Mouse (Mus musculus) hindbrain, embryonic 13.5 days (tissue): ENCODE measurements at regions not wholly inside any gene's neighbourhood (a gene's known extent, or its start where the extent isn't known, plus 50 kb on each side); places are given as distances from the start of the nearest gene placed in this dataset.

ENCODE experiments used
- ATAC-seq: fragments of 200-750 bp; cut with Nextera tagmentation; 2 replicates; pipeline ENCODE4 v1.8.0; 2017; ENCODE audit warnings: moderate TSS enrichment; ENCODE audit not compliant: low FRiP score
- H3K27ac ChIP-seq: fragments of 300-500 bp; sonication (generic); 2 replicates; pipeline ENCODE4 v1.5.1; 2015; ENCODE audit warnings: inconsistent platforms, mild to moderate bottlenecking, moderate library complexity
- H3K27me3 ChIP-seq: fragments of 300-500 bp; sonication (generic); 2 replicates; pipeline ENCODE4 v1.6.1; 2015; ENCODE audit warnings: mild to moderate bottlenecking, inconsistent platforms
- H3K36me3 ChIP-seq: fragments of 300-500 bp; sonication (generic); 2 replicates; pipeline ENCODE4 v1.6.1; 2015; ENCODE audit warnings: mild to moderate bottlenecking, inconsistent platforms
- H3K4me1 ChIP-seq: fragments of 300-500 bp; sonication (generic); replicated peaks from 2 replicates; pipeline ENCODE4 v1.6.1; 2015; ENCODE audit warnings: inconsistent platforms
- H3K4me2 ChIP-seq: fragments of 300-500 bp; sonication (generic); 2 replicates; pipeline ENCODE4 v1.6.1; 2015; ENCODE audit warnings: inconsistent platforms, mild to moderate bottlenecking, moderate library complexity
- H3K4me3 ChIP-seq: fragments of 300-500 bp; sonication (generic); 2 replicates; pipeline ENCODE4 v1.5.1; 2015; ENCODE audit warnings: mild to moderate bottlenecking, inconsistent platforms
- H3K9ac ChIP-seq: fragments of 300-500 bp; sonication (generic); 2 replicates; pipeline ENCODE4 v1.6.1; 2015; ENCODE audit warnings: mild to moderate bottlenecking, inconsistent platforms
- H3K9me3 ChIP-seq: fragments of 300-500 bp; sonication (generic); 2 replicates; pipeline ENCODE4 v1.6.1; 2016; ENCODE audit warnings: inconsistent platforms
- WGBS: fragments of 180-500 bp; shearing (Covaris S2); methylation state at CpG from one replicate; pipeline ENCODE4 v1.1.7; 2015; 5-methylcytosine and 5-hydroxymethylcytosine counted together

GRCm38 (mm10) chr4:33582986-33583720, 273.0 kb downstream of the Rngtt start:
- Histone ChIP-seq H3K9me3 (peaks cover under 1% of the 10 kb centered on the region; the same call in 1 of the 2 replicates), H3K36me3 (no peaks in the 10 kb centered on the region), H3K4me2 (no peak overlapping the region), H3K4me3 (no peak overlapping the region), H3K27ac (no peak overlapping the region), H3K27me3 (no peaks in the 10 kb centered on the region; the same call in 1 of the 2 replicates), H3K9ac (no peak overlapping the region), H3K4me1 (peaks cover 25% of the 10 kb centered on the region)
- 78% methylated on average over 15 of the region's 15 CpGs for WGBS
- ATAC-seq = no peak

- Histone ChIP-seq H3K9ac (no peak overlapping the region), H3K27me3 (no peaks in the 10 kb centered on the region; the same call in 1 of the 2 replicates), H3K27ac (no peak overlapping the region), H3K4me3 (no peak overlapping the region), H3K36me3 (no peaks in the 10 kb centered on the region), H3K9me3 (no peaks in the 10 kb centered on the region), H3K4me2 (no peak overlapping the region), H3K4me1 (peaks cover 35% of the 10 kb centered on the region)
- no peak for ATAC-seq
- 93% methylated on average over 22 of the region's 22 CpGs for WGBS
Measured at GRCm38 (mm10) chr4:33583979-33584907, 274.1 kb downstream of the Rngtt start.

DNA sequence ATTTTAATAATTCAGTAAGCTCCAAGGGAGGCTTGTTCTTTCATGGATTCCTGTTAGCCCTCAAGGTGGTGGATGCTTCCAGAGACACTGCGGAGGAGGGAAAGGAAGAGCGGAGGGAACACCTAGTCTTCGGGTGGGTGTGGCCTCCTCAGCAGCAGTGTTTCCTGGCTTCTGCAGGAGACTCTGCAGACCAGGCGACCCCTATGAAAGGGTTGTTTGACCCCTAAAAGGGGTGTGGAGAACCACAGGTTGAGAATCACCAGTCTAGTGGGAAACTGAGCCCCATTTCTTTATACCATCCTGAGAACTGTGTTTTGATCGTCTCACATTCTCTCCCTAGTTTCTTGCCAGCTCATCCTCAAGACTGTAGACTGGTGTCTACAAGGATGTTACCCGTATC, 275.7 kb downstream of the Rngtt start:
- ATAC-seq = no peak
- Histone ChIP-seq H3K4me2 (no peak overlapping the region), H3K27ac (no peak overlapping the region), H3K27me3 (no peaks in the 10 kb centered on the region), H3K9me3 (no peaks in the 10 kb centered on the region), H3K36me3 (no peaks in the 10 kb centered on the region), H3K9ac (no peak overlapping the region), H3K4me1 (peaks cover 39% of the 10 kb centered on the region), H3K4me3 (no peak overlapping the region)
- WGBS = 80% methylated on average over 6 of the region's 6 CpGs

GRCm38 (mm10) chr4:33586290-33586614, 276.1 kb downstream of the Rngtt start:
- Histone ChIP-seq H3K27me3 (no peaks in the 10 kb centered on the region), H3K27ac (peak overlapping the region; percentile 83), H3K4me3 (peak overlapping the region; percentile 29; the same call in 1 of the 2 replicates), H3K4me2 (peak overlapping the region; percentile 52), H3K9ac (peak overlapping the region; percentile 39; the same call in 1 of the 2 replicates), H3K4me1 (peaks cover 39% of the 10 kb centered on the region), H3K36me3 (no peaks in the 10 kb centered on the region), H3K9me3 (no peaks in the 10 kb centered on the region)
- ATAC-seq = peak; percentile 29; the same call in 1 of the 2 replicates
- 26% methylated on average over 4 of the region's 4 CpGs for WGBS

GRCm38 (mm10) chr4:33586615-33587451, 276.7 kb downstream of the Rngtt start:
- ATAC-seq = peak; percentile 84
- H3K36me3 ChIP-seq = no peaks in the 10 kb centered on the region
- no peaks in the 10 kb centered on the region for H3K27me3 ChIP-seq
- 2% methylated on average over 15 of the region's 15 CpGs for WGBS
- no peaks in the 10 kb centered on the region; the same call in 1 of the 2 replicates for H3K9me3 ChIP-seq
- H3K27ac ChIP-seq = peak overlapping the region; percentile 83
- H3K4me2 ChIP-seq = peak overlapping the region; percentile 52
- H3K4me1 ChIP-seq = peaks cover 39% of the 10 kb centered on the region
- H3K9ac ChIP-seq = peak overlapping the region; percentile 39; the same call in 1 of the 2 replicates
- H3K4me3 ChIP-seq = peak overlapping the region; percentile 29

DNA sequence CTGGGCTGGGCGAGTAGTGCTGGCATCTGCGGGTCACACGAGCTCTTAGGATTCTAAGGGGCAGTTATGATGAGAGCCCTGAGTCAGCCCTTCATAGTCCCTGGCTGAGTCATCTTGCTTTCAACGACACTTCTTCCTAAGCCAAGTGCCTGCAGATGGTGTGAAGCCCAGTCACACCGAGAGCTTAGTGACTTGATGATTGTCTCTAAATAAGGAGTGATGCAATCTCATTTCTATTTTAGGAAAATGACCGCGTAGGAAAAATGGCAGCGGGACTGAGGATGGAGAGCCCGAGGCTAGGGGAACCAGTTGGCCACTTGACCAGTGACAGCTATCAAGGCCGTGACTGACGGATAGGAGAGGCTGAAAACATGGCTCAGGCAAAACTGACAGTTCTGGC, 277.6 kb downstream of the Rngtt start:
- WGBS = 70% methylated on average over 11 of the region's 11 CpGs
- Histone ChIP-seq H3K4me1 (peaks cover 39% of the 10 kb centered on the region), H3K9ac (no peak overlapping the region), H3K27me3 (no peaks in the 10 kb centered on the region), H3K9me3 (peaks cover 4% of the 10 kb centered on the region), H3K27ac (no peak overlapping the region), H3K36me3 (no peaks in the 10 kb centered on the region), H3K4me2 (no peak overlapping the region), H3K4me3 (no peak overlapping the region)
- ATAC-seq = peak; percentile 36; the same call in 1 of the 2 replicates

- Histone ChIP-seq H3K36me3 (no peaks in the 10 kb centered on the region), H3K4me2 (no peak overlapping the region), H3K9me3 (peaks cover 4% of the 10 kb centered on the region), H3K9ac (no peak overlapping the region), H3K27ac (no peak overlapping the region), H3K4me3 (no peak overlapping the region), H3K4me1 (peaks cover 39% of the 10 kb centered on the region), H3K27me3 (no peaks in the 10 kb centered on the region)
- 75% methylated on average over 5 of the region's 5 CpGs for WGBS
- no peak for ATAC-seq
Measured at GRCm38 (mm10) chr4:33588127-33588526, 278.0 kb downstream of the Rngtt start.

- H3K9ac ChIP-seq = no peak overlapping the region
- ATAC-seq = 0 out of 2 replicates have a peak, but pooled peaks have one; percentile 24
- no peak overlapping the region for H3K27ac ChIP-seq
- H3K27me3 ChIP-seq = no peaks in the 10 kb centered on the region
- H3K4me2 ChIP-seq = peak overlapping the region; percentile 18; the same call in 1 of the 2 replicates
- no peak overlapping the region for H3K4me3 ChIP-seq
- peaks cover 39% of the 10 kb centered on the region for H3K4me1 ChIP-seq
- 2% methylated on average over 8 of the region's 8 CpGs for WGBS
- peaks cover 4% of the 10 kb centered on the region for H3K9me3 ChIP-seq
- H3K36me3 ChIP-seq = no peaks in the 10 kb centered on the region
Measured at GRCm38 (mm10) chr4:33589207-33589606, 279.1 kb downstream of the Rngtt start.

DNA sequence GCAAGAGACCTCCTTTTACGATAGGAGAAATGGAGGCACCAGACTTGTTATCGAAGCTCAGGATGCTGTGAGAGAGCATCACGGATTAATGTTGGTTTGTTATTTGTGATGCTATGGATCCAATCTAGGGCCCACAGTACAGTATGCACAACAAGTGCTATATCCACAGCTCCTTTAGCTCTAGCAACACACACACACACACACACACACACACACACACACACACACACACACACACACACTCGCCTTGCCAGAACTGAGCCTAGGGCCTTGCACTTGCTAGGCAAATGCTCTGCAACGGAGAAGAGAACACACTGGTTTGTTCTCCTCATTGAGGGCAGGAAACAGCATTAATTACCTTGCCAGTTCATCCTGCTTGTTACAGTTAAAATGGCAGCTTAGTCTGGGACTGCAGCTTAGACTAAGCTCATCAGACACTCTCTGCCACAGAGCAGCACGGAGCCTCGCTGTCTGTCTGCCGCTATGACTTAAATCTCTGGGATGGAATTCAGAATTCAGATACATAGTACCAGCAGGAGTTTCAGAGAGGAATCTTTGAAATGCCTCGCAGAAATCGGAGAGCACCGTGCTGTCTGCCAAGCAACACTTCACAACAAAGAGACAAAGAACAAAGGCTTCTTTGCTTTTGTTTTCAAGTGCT, 285.0 kb downstream of the Rngtt start:
- H3K4me3 ChIP-seq = no peak overlapping the region
- H3K27ac ChIP-seq = peak overlapping the region; percentile 52; the same call in 1 of the 2 replicates
- no peak overlapping the region for H3K4me2 ChIP-seq
- 36% methylated on average over 10 of the region's 11 CpGs for WGBS
- H3K4me1 ChIP-seq = peaks cover 11% of the 10 kb centered on the region; the same call in 1 of the 2 replicates
- peak overlapping the region; percentile 53; the same call in 1 of the 2 replicates for H3K9ac ChIP-seq
- no peaks in the 10 kb centered on the region for H3K27me3 ChIP-seq
- peak; percentile 49; the same call in 1 of the 2 replicates for ATAC-seq
- no peaks in the 10 kb centered on the region for H3K36me3 ChIP-seq
- peaks cover 4% of the 10 kb centered on the region for H3K9me3 ChIP-seq

DNA sequence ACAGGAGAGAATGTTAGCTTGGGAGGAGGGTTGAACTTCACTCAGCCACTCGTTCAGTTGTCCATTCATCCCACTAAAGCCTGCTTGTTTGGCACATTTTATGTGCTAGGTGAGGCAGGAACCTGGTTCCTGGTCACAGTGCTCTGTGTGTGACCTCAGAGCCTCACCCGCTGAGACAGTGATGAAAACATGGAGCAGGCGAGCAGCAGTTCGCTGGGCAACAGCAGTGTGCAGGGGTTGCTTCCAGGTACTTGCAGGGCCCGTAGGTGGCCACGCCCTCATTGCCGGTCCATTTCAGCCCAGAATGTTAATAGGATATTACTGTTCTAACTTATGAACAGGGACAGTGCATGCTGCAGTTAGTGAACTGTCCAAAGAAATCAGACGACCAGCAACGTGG, 285.7 kb downstream of the Rngtt start:
- Histone ChIP-seq H3K4me1 (peaks cover 11% of the 10 kb centered on the region; the same call in 1 of the 2 replicates), H3K4me2 (no peak overlapping the region), H3K9me3 (peaks cover 4% of the 10 kb centered on the region), H3K9ac (no peak overlapping the region), H3K27ac (peak overlapping the region; percentile 52; the same call in 1 of the 2 replicates), H3K4me3 (no peak overlapping the region), H3K27me3 (no peaks in the 10 kb centered on the region), H3K36me3 (no peaks in the 10 kb centered on the region)
- WGBS = 77% methylated on average over 9 of the region's 9 CpGs
- ATAC-seq = peak; percentile 52; the same call in 1 of the 2 replicates

DNA sequence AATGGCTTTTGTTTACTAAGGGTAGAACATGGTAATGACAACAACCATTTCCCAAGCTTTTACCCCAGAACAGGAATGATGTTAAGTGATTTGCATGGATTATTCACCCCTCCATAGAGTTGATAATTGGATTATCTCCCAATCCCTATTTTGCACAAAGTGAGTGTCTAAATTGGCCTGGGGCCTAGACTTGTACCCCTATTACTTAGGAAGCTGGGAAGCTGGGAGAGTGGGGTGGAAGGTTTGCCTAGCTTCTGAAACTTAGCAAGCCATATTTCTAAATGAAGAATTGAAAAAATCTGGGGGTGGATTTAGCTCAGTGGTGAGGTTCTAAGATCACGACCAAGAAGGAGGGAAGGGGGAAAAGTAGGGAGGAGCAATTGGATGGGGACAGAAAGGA, 289.9 kb downstream of the Rngtt start:
- H3K36me3 ChIP-seq = no peaks in the 10 kb centered on the region
- WGBS = 79% methylated on average over 1 of the region's 1 CpGs

More for the DNA sequence above, 289.9 kb downstream of the Rngtt start:
- Histone ChIP-seq H3K27me3 (no peaks in the 10 kb centered on the region), H3K4me1 (peaks cover 10% of the 10 kb centered on the region; the same call in 1 of the 2 replicates), H3K27ac (no peak overlapping the region), H3K4me3 (no peak overlapping the region), H3K4me2 (no peak overlapping the region), H3K9ac (no peak overlapping the region), H3K9me3 (no peaks in the 10 kb centered on the region)
- no peak for ATAC-seq
